Mouse (Mus musculus) spleen, adult 2 months (tissue): ENCODE results near the gene Zfp879.

Source experiments
- CTCF ChIP-seq: fragments of 200-500 bp; IDR thresholded peaks from 2 replicates; pipeline ENCODE4 v1.5.1; 2011; ENCODE audit warnings: mild to moderate bottlenecking, inconsistent platforms; ENCODE audit not compliant: insufficient read depth, insufficient read length, insufficient replicate concordance; ENCODE audit errors: extremely low read depth
- POLR2A ChIP-seq: fragments of 200-500 bp; IDR thresholded peaks from 2 replicates; pipeline ENCODE4 v1.6.1; 2011; ENCODE audit warnings: low read depth, low read length, inconsistent platforms

DNA sequence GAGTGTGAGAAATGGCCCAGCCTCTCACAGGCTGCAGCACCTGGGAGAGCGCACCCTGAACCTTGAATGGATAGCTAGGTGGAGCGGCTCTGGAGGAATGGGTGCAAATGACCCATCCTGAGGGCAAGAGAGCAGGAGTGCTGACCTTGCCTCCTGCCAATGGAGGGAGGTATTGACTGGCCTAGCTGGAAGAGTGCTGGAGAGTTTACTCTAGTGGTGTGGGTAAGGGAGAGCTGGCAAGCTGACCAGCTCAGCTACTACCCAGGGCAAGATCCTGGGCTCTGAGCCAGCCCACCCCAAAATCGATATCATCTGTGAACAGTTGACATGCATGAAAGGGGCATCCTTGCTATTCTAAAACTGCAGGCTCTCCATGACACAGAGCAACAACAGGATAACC lies 4.6 kb upstream of the Zfp879 start:
- no peak for TF ChIP-seq CTCF
- no peak for TF ChIP-seq POLR2A
